8 mouse cellular contexts compared by ENCODE assay signal in genomic region chr9:85749142-85749921, GRCm38 (mm10). TPM values are rescaled to one million over a fixed set of nuclear protein-coding genes. Genes with fewer than 3 reads are reported as not detected.
A peak's percentile ranks its signal among the peaks of the same experiment; 100 is the strongest.
DNase-seq lines count a peak whose midpoint lies in the region; ATAC-seq lines count a peak whose summit lies in the region.

TSS of gene Ibtk (minus strand) at chr9:85749334.

- peak; percentile 99 for ATAC-seq in frontal cortex, adult (ENCODE audit: low TSS enrichment)
- ATAC-seq in hindbrain, embryonic 11.5 days (ENCODE audit: low FRiP score) = peak; percentile 99

- no peaks in the 10 kb centered on the region for H3K9me3 ChIP-seq in hindbrain, embryonic 11.5 days (ENCODE audit: control insufficient read depth, low read length)

- under 1% methylated on average over 52 of the region's 52 CpGs for WGBS in hindbrain, embryonic 11.5 days

- peak within 1 kb of the TSS; percentile 62 for H3K4me2 ChIP-seq in hindbrain, embryonic 11.5 days (replicated peaks; ENCODE audit: low read depth, low read length)

- peak within 1 kb of the TSS; percentile 71 for H3K4me3 ChIP-seq in hindbrain, embryonic 11.5 days (ENCODE audit: low read depth, low read length)

- peak within 1 kb of the TSS; percentile 94 for H3K27ac ChIP-seq in hindbrain, embryonic 11.5 days (ENCODE audit: low read depth, low read length)

- peak; percentile 96 for DNase-seq in MN1 (ENCODE audit: low spot score)
- DNase-seq in cerebellum, adult 9-10 months = peak; percentile 99
- DNase-seq in hindbrain, embryonic 11.5 days (ENCODE audit: low spot score) = peak; percentile 98
- peak; percentile 99 to 100 for DNase-seq in layer of hippocampus, postnatal 10 days (ENCODE audit: low spot score in 2 of 2)
- peak; percentile 97 for DNase-seq in lung, postnatal 10 days
- DNase-seq in ovary, postnatal 36 days (ENCODE audit: low spot score) = peak; percentile 97
- DNase-seq in thymus, postnatal 25 days = peak; percentile 97

- H3K4me1 ChIP-seq in hindbrain, embryonic 11.5 days (replicated peaks; ENCODE audit: control insufficient read depth, insufficient read depth, low read length) = no peaks in the 10 kb centered on the region; the same call in 1 of the 2 replicates

- H3K36me3 ChIP-seq in hindbrain, embryonic 11.5 days (ENCODE audit: control insufficient read depth, insufficient read depth, low read length) = no peaks in the 10 kb centered on the region

- no peaks in the 10 kb centered on the region for H3K27me3 ChIP-seq in hindbrain, embryonic 11.5 days (ENCODE audit: control insufficient read depth, insufficient read depth, low read length)

- peak within 1 kb of the TSS; percentile 94 for H3K9ac ChIP-seq in hindbrain, embryonic 11.5 days (ENCODE audit: low read depth, low read length)

RNA-seq across cellular contexts. Expression of gene Ibtk, which starts in this region (rescaled TPM):
- polyA plus RNA-seq in hindbrain, embryonic 11.5 days (2014; fragmentation: Nextera tagmentation; extraction: Ambion mirVana) = 45.2 and 47.4 TPM in 2 replicates
- 10 to 100 TPM; 22.3 to 24.2 TPM for total RNA-seq in layer of hippocampus, postnatal 10 days (2021)

Comparison
In these comparisons a context has a peak if more than half of its experiments do, and no peak if none do; other contexts are left out.
1. Peak in every context shown above with its lines: DNase-seq, ATAC-seq, H3K4me3 ChIP-seq and H3K27ac ChIP-seq.